Mouse (Mus musculus) hindbrain, embryonic 12.5 days (tissue): Measurements from ENCODE around the gene Klf2. TPM values are rescaled to one million over a fixed set of nuclear protein-coding genes. Genes with fewer than 3 reads are reported as not detected.

ENCODE experiments used
- ATAC-seq: fragments of 200-750 bp; cut with Nextera tagmentation; 2 replicates; pipeline ENCODE4 v1.8.0; 2017; ENCODE audit warnings: moderate TSS enrichment; ENCODE audit not compliant: low FRiP score
- H3K27ac ChIP-seq: fragments of 300-500 bp; sonication (generic); 2 replicates; pipeline ENCODE4 v1.5.1; 2016; ENCODE audit warnings: mild to moderate bottlenecking
- H3K27me3 ChIP-seq: fragments of 300-500 bp; sonication (generic); 2 replicates; pipeline ENCODE4 v1.6.1; 2016; ENCODE audit warnings: mild to moderate bottlenecking
- H3K36me3 ChIP-seq: fragments of 300-500 bp; sonication (generic); 2 replicates; pipeline ENCODE4 v1.6.1; 2016; ENCODE audit warnings: mild to moderate bottlenecking
- H3K4me1 ChIP-seq: fragments of 300-500 bp; sonication (generic); 2 replicates; pipeline ENCODE4 v1.6.1; 2016
- H3K4me2 ChIP-seq: fragments of 300-500 bp; sonication (generic); replicated peaks from 2 replicates; pipeline ENCODE4 v1.6.1; 2016; ENCODE audit warnings: mild to moderate bottlenecking
- H3K4me3 ChIP-seq: fragments of 300-500 bp; sonication (generic); 2 replicates; pipeline ENCODE4 v1.5.1; 2016; ENCODE audit warnings: mild to moderate bottlenecking
- H3K9ac ChIP-seq: fragments of 300-500 bp; sonication (generic); 2 replicates; pipeline ENCODE4 v1.6.1; 2016; ENCODE audit warnings: mild to moderate bottlenecking, moderate library complexity
- H3K9me3 ChIP-seq: fragments of 300-500 bp; sonication (generic); replicated peaks from 2 replicates; pipeline ENCODE4 v1.6.1; 2016; ENCODE audit warnings: mild to moderate bottlenecking
- WGBS: fragments of 180-500 bp; shearing (Covaris S2); methylation state at CpG from one replicate; pipeline ENCODE4 v1.1.7; 2016; 5-methylcytosine and 5-hydroxymethylcytosine counted together
- polyA plus RNA-seq: library from polyadenylated mRNA; unstranded; fragments of >200 nt; fragmentation: Nextera tagmentation; extraction: Ambion mirVana; gene quantifications from 2 replicates; pipeline ENCODE4 v1.2.1, GENCODE M21; 2016

Gene Klf2
- polyA plus RNA-seq, 1 experiment from 2014 or later = 9.4 TPM

DNA sequence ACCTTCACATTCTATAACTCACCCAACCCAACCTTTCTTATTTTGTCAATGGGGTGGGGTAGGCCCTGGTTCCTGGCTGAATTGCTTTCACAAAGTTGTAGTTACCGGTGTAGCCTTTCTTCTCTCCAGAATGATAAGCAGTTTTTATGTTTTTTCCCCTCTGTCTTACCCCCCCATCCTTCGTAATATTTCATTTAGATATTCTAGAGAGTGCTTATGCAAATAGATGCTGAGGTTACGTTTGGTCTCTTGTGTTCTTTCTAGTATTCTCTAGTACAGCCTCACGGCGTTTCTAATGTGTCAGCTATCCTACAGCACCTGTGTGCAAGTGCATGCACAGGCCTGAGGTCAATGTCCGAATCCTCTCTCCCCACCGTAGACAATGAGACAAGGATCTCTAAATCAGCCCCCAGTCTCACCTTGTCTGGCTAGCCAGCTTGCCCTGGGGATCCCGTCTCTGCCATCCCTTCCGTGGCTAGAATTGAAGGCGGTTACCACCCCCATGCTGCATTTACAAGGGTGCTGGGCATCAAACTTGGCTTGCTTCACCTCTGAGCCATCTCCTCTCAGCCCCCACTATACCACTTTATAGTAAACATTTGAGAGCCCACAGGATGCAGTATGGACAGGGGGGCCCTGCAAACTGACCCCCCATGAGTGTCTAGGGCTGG, 5.3 kb downstream of the Klf2 start:
- Histone ChIP-seq H3K36me3 (no peaks in the 10 kb centered on the region), H3K27ac (no peak overlapping the region), H3K4me2 (no peak overlapping the region), H3K9me3 (no peaks in the 10 kb centered on the region), H3K9ac (no peak overlapping the region), H3K27me3 (peaks cover 42% of the 10 kb centered on the region), H3K4me3 (no peak overlapping the region), H3K4me1 (peaks cover 9% of the 10 kb centered on the region)
- ATAC-seq = no peak
- 85% methylated on average over 10 of the region's 10 CpGs for WGBS

DNA sequence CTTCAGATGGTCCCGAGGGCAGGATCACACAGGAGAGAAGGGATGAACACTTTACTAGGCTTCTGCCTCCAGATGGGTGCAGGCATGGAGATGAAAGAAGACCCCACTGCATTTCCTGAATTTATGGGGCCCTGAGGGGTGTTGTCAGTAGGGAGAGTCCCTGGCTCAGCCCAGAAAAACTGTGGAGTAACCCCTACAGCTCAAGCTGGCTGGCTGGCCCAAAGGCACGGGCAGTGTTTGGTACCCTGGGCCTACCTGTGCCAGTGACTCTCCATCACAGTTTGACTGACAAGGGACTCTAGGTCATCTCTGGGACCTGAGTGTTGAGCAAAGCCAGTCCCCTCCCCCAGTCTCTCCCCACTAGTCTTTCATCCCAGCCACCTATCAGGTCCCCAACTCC, 5.9 kb downstream of the Klf2 start:
- 70% methylated on average over 2 of the region's 2 CpGs for WGBS
- Histone ChIP-seq H3K4me3 (no peak overlapping the region), H3K9ac (no peak overlapping the region), H3K27ac (no peak overlapping the region), H3K27me3 (peaks cover 37% of the 10 kb centered on the region), H3K4me2 (no peak overlapping the region), H3K9me3 (no peaks in the 10 kb centered on the region), H3K36me3 (0 out of 2 replicates have a peak, but pooled peaks cover under 1% of the 10 kb centered on the region), H3K4me1 (peaks cover 4% of the 10 kb centered on the region; the same call in 1 of the 2 replicates)
- no peak for ATAC-seq

DNA sequence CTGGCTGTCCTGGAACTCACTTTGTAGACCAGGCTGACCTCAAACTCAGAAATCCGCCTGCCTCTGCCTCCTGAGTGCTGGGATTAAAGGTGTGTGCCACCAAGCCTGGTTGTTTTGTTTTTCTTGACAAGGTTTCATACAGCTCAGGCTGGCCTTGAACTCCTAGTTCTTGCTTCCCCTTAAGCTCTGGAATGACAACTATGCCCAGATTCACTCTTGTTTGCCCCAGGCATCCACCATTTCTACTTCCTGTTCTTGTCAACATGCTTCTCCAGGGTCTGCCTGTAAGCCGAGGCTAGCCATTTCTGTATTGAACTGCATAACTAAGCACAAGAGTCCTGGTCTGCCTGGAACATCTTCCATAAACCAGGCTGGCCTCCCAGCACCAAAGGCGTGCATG, 10.3 kb downstream of the Klf2 start:
- 0 out of 2 replicates have a peak, but pooled peaks cover 2% of the 10 kb centered on the region for H3K36me3 ChIP-seq
- no peaks in the 10 kb centered on the region; the same call in 1 of the 2 replicates for H3K27me3 ChIP-seq
- no peak for ATAC-seq
- H3K9me3 ChIP-seq = no peaks in the 10 kb centered on the region
- H3K4me2 ChIP-seq = no peak overlapping the region
- H3K9ac ChIP-seq = no peak overlapping the region
- no peaks in the 10 kb centered on the region for H3K4me1 ChIP-seq
- no peak overlapping the region for H3K27ac ChIP-seq
- no peak overlapping the region for H3K4me3 ChIP-seq
- WGBS = 85% methylated on average over 3 of the region's 3 CpGs

DNA sequence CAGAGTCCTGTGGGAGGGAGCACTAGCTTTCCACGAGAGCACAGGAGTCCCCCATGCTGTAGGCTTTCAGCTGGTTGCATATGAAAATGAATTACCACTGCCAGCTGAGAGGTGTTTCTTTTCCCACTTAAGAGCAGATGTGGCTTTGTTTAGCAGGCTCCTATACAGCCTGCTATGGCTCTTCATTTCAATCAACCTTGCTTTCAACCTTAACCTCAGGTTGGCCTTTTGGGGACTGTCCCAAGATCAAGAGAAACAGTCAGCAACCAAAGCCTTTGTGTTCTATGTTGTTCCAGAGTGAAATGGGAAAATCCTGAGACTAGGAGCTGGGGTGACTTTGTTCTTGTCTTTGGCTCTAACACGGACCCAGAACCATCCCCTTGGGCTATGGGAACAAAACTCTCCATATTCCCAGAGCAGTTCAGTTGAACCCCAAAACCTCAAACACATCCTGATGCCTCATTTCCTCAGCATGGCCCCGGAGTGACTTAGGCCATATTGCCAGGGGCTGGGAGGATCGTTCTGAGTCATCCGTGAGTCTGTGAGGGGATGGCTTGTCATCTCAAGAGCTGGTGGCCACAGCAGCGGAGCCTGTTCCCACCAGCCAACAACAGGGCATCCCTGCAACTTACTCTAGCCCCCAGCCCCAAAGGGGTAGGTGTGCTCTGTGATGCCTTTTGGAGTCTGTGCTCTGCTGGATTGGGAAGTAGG, 12.1 kb downstream of the Klf2 start:
- Histone ChIP-seq H3K27ac (no peak overlapping the region), H3K4me3 (no peak overlapping the region), H3K27me3 (no peaks in the 10 kb centered on the region), H3K4me2 (no peak overlapping the region), H3K9ac (no peak overlapping the region), H3K36me3 (peaks cover 14% of the 10 kb centered on the region), H3K4me1 (no peaks in the 10 kb centered on the region), H3K9me3 (no peaks in the 10 kb centered on the region)
- no peak for ATAC-seq
- 85% methylated on average over 6 of the region's 6 CpGs for WGBS

DNA sequence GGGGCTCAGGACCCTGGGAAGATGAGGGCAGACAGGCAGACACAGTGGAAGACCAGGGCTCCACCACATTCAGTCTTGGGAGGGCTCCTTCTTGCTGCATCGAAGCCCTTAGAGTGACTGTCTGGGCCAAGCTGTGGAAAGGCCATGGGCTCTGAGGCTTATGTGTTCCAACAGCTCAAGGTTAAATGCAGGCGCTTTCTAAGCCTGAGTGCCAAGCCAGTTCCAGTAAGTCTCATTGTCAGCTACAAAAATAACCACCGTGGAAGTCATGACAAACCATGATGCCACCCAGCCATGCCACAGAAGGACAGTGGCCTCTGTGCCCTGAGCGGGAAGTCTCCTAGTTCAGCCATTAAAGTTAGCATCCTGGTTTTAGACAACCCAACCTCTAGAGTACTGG, 12.8 kb downstream of the Klf2 start:
- no peak overlapping the region for H3K27ac ChIP-seq
- H3K9ac ChIP-seq = no peak overlapping the region
- peaks cover 17% of the 10 kb centered on the region for H3K36me3 ChIP-seq
- no peaks in the 10 kb centered on the region for H3K27me3 ChIP-seq
- ATAC-seq = no peak
- H3K9me3 ChIP-seq = no peaks in the 10 kb centered on the region
- H3K4me1 ChIP-seq = no peaks in the 10 kb centered on the region
- no peak overlapping the region for H3K4me2 ChIP-seq
- 89% methylated on average over 4 of the region's 4 CpGs for WGBS
- H3K4me3 ChIP-seq = no peak overlapping the region

DNA sequence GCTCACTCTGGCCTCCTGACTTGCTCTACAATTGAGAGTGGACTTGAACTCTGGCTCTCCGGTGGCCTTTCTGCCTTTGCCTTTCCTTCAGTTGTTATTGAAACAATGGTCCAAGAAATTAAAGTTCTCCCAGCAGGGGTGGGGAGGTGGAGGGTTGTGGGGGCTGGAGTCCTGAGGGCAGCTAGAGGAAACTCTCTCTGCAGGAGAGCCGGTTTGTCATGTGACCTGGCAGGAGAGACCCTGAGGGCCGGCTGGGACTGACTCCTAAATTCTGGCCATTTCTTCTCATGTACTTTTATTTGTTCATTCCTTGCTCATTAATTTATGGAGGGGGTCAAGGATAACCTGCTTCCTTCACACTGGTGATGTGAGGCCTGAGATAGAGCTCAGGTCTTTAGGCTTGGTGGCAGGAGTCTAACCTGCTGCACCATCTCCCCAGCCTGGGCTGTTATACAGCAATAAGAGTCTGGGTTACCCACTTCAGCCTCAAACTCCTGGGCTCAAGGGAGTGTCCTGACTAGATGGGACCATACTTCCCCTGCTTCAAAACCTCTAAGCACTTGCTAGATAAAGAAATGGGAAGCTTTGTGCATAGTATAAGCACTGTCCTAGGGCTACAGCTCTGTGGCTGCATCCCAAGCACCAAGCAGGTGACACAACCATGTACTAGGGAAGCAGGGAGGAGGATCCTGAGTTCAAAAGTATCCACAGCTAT, 14.8 kb downstream of the Klf2 start:
- H3K4me2 ChIP-seq = no peak overlapping the region
- no peaks in the 10 kb centered on the region for H3K27me3 ChIP-seq
- H3K36me3 ChIP-seq = peaks cover 34% of the 10 kb centered on the region
- WGBS = 35% methylated on average over 3 of the region's 3 CpGs
- no peaks in the 10 kb centered on the region for H3K9me3 ChIP-seq
- H3K4me3 ChIP-seq = no peak overlapping the region
- no peaks in the 10 kb centered on the region for H3K4me1 ChIP-seq
- no peak for ATAC-seq
- H3K27ac ChIP-seq = no peak overlapping the region
- H3K9ac ChIP-seq = no peak overlapping the region

DNA sequence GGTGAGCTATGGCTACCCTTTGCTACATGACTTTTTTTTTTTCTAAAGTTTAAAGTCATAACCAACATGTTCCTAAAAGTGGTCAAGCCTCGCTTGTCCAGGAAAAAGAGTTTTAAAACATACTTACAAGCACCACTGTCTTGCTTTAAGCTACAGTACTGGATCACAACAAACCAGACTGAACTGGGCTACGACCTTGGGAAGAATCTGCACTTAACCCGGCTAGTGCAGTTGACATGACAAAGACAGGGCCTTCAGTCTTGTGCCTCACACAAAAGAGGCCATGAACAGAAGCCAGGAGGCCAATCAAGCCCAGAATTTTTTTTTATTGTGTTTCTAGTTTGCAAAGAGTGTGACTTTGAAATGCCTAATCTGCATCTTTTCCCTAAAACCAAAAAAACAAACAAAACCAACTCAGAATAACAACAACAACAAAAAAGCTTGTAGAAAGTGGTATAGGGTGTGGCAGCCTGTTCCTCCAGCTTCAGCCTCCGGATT, 15.4 kb downstream of the Klf2 start:
- Histone ChIP-seq H3K27ac (no peak overlapping the region), H3K27me3 (no peaks in the 10 kb centered on the region), H3K4me3 (no peak overlapping the region), H3K9ac (no peak overlapping the region), H3K36me3 (peaks cover 39% of the 10 kb centered on the region), H3K4me2 (no peak overlapping the region), H3K4me1 (no peaks in the 10 kb centered on the region), H3K9me3 (no peaks in the 10 kb centered on the region)
- ATAC-seq = no peak
- 75% methylated on average over 4 of the region's 4 CpGs for WGBS

DNA sequence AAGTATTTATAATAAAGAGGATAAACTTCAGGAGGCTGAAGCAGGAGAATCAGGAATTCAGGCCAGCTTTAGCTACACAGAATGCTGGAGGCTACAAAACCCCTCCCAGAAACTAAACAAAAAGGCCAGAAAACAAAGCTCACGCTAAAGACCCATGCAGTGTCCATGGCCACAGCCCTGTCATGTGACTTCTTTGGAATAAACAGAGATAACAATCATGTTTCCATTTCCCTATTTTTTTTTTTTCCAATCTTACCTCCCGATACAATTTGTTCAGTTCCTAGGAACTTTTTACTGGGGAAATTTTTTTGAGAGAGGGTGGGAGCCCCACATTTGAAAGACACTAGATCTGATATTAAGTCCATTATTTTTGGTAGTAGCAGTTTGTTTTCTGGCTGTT, 17.4 kb downstream of the Klf2 start:
- WGBS = 77% methylated on average over 2 of the region's 2 CpGs
- no peaks in the 10 kb centered on the region for H3K27me3 ChIP-seq

DNA sequence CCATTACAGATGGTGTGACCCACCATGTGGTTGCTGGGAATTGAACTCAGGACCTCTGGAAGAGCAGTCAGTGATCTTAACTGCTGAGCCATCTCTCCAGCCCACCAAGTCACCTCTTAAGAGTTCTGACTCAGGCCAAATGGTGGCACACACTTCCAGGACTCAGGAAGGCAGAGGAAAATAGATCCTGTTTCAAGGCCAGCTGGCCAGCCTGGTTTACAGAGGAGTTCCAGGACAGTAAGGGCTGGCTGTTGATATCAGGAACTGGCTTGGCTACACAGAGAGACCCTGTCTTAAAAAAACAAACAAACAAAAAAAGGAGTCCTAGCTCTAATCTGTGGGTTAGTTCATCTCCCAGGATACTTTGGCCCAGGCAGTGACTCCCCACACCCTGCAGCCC, 18.2 kb downstream of the Klf2 start:
- Histone ChIP-seq H3K9ac (no peak overlapping the region), H3K27ac (no peak overlapping the region), H3K9me3 (no peaks in the 10 kb centered on the region), H3K4me2 (no peak overlapping the region), H3K4me1 (no peaks in the 10 kb centered on the region), H3K36me3 (peaks cover 65% of the 10 kb centered on the region), H3K27me3 (no peaks in the 10 kb centered on the region), H3K4me3 (no peak overlapping the region)
- no peak for ATAC-seq

More for the DNA sequence above, 17.4 kb downstream of the Klf2 start:
- H3K36me3 ChIP-seq = peaks cover 58% of the 10 kb centered on the region
- H3K4me3 ChIP-seq = no peak overlapping the region
- H3K4me2 ChIP-seq = no peak overlapping the region
- H3K9me3 ChIP-seq = no peaks in the 10 kb centered on the region
- ATAC-seq = no peak
- H3K4me1 ChIP-seq = no peaks in the 10 kb centered on the region
- no peak overlapping the region for H3K27ac ChIP-seq
- no peak overlapping the region for H3K9ac ChIP-seq

DNA sequence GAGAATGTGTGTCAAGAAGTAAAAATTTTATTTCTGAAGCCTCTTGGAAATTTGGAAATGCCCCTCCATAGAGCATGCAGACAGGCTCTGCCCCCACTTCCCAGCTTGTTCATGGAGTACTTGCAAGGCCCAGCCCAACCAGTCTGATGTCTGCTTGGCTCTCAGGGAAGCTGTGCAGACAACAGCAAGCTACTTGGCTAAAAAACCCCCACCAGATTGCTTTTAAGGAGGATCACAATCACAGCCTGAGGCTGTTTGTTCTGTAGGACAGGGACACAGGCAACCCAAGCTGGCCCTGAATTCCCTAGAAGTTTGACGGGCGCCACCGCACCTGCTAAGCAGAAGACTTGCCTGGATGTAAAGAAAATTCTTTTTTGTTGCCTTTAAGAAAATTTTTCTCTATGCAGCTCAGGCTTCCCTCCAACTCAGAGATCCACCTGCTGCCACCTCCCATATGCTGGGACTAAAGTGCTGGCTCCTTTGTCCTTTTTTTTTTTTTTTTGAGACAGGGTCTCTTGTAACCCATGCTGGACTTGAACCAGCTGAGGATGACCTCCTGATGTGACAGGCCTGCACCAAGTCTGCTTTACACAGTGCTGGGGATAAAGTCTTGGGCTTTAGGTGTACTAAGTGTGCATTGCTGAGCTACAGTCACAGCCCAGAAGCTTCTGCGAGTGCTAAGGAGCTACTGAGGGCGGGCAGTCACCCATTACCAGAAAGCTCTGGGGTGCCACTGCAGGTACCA, 23.9 kb downstream of the Klf2 start:
- H3K27me3 ChIP-seq = no peaks in the 10 kb centered on the region
- no peaks in the 10 kb centered on the region for H3K4me1 ChIP-seq
- no peak overlapping the region for H3K4me3 ChIP-seq
- WGBS = 95% methylated on average over 5 of the region's 5 CpGs
- H3K9me3 ChIP-seq = no peaks in the 10 kb centered on the region
- no peak overlapping the region for H3K9ac ChIP-seq
- ATAC-seq = no peak
- H3K4me2 ChIP-seq = no peak overlapping the region
- peaks cover 85% of the 10 kb centered on the region for H3K36me3 ChIP-seq
- H3K27ac ChIP-seq = no peak overlapping the region

DNA sequence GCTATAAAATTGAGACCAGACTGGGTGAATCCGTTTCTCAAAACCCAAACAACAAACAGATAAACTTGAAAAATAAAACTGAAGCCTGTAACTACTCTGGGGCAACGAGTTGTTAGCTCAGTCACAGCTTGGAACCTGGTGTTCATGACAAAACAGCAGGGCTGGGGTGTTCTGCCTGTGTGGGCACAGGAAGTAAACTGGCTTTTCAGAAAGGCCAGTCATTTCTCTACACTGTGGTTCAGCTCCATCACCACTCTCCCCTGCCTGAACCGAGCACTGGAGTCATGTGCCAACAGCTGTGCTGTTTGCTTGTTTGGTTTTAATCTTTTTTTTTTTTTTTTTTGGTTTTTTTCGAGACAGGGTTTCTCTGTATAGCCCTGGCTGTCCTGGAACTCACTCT, 24.9 kb downstream of the Klf2 start:
- Histone ChIP-seq H3K9ac (no peak overlapping the region), H3K36me3 (peaks cover 85% of the 10 kb centered on the region), H3K27me3 (no peaks in the 10 kb centered on the region), H3K27ac (no peak overlapping the region), H3K4me3 (no peak overlapping the region), H3K4me2 (no peak overlapping the region), H3K4me1 (no peaks in the 10 kb centered on the region), H3K9me3 (no peaks in the 10 kb centered on the region)
- ATAC-seq = no peak
- 85% methylated on average over 4 of the region's 4 CpGs for WGBS

DNA sequence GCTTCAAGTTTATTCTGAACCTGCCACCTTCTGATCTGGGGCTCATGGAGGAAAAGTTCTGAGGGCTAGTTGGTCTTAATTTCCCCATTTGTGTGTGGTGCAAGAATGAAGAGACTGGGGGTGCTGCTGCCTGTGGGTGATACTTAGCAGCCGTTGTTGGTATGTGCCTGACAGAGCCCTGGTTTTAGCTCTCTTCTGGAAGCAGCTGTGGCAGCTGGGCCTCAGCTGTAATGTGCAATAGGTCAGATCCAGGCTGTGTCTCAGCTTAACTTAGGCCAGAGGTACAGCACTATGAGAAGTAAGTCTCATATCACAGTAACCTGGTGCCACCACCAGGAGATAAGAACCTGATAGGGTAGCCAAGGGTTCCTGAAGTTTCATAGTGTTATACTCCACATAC, 28.7 kb downstream of the Klf2 start:
- no peaks in the 10 kb centered on the region for H3K9me3 ChIP-seq
- H3K27me3 ChIP-seq = no peaks in the 10 kb centered on the region
- H3K36me3 ChIP-seq = peaks cover 55% of the 10 kb centered on the region
- no peak overlapping the region for H3K4me2 ChIP-seq
- WGBS = 87% methylated on average over 1 of the region's 1 CpGs
- H3K4me3 ChIP-seq = no peak overlapping the region
- no peaks in the 10 kb centered on the region for H3K4me1 ChIP-seq
- H3K27ac ChIP-seq = no peak overlapping the region
- no peak for ATAC-seq
- no peak overlapping the region for H3K9ac ChIP-seq
